Mouse (Mus musculus) embryo, embryonic 11.5 days (tissue): ENCODE measurements at regions not wholly inside any gene's neighbourhood (a gene's known extent, or its start where the extent isn't known, plus 50 kb on each side); places are given as distances from the start of the nearest gene placed in this dataset.

Experiments used
- DNase-seq: peaks from one replicate; pipeline ENCODE4 v3.0.0-alpha.2; 2012; ENCODE audit warnings: low read depth, low spot score

GRCm38 (mm10) chr15:62284606-62285531 is 1362.1 kb upstream of the A1bg start:
- no peak for DNase-seq

GRCm38 (mm10) chr15:62283661-62284429 is 1361.0 kb upstream of the A1bg start:
- no peak for DNase-seq

- DNase-seq = no peak
These were observed 1359.8 kb upstream of the A1bg start for GRCm38 (mm10) chr15:62282646-62283045.

GRCm38 (mm10) chr15:62282116-62282515 is 1359.3 kb upstream of the A1bg start:
- no peak for DNase-seq

- DNase-seq = no peak
These were observed 1356.7 kb upstream of the A1bg start for GRCm38 (mm10) chr15:62279526-62279925.

GRCm38 (mm10) chr15:62274818-62275217 is 1352.0 kb upstream of the A1bg start:
- DNase-seq = no peak

GRCm38 (mm10) chr15:62273855-62274488 is 1351.2 kb upstream of the A1bg start:
- DNase-seq = no peak

GRCm38 (mm10) chr15:62272755-62273154 is 1349.9 kb upstream of the A1bg start:
- no peak for DNase-seq

GRCm38 (mm10) chr15:62271428-62271827 is 1348.6 kb upstream of the A1bg start:
- DNase-seq = no peak

GRCm38 (mm10) chr15:62268189-62268588 is 1345.4 kb upstream of the A1bg start:
- no peak for DNase-seq

GRCm38 (mm10) chr15:62267536-62267935 is 1344.7 kb upstream of the A1bg start:
- no peak for DNase-seq

- DNase-seq = no peak
These were observed 1343.2 kb upstream of the A1bg start for GRCm38 (mm10) chr15:62266025-62266424.

- DNase-seq = no peak
These were observed 1342.7 kb upstream of the A1bg start for GRCm38 (mm10) chr15:62265484-62265937.

GRCm38 (mm10) chr15:62264966-62265365 is 1342.2 kb upstream of the A1bg start:
- DNase-seq = no peak

- DNase-seq = no peak
These were observed 1341.4 kb upstream of the A1bg start for GRCm38 (mm10) chr15:62264183-62264582.

GRCm38 (mm10) chr15:62262487-62262886 is 1339.7 kb upstream of the A1bg start:
- DNase-seq = no peak

- no peak for DNase-seq
These were observed 1338.7 kb upstream of the A1bg start for GRCm38 (mm10) chr15:62261520-62261919.

- no peak for DNase-seq
These were observed 1335.8 kb upstream of the A1bg start for GRCm38 (mm10) chr15:62258611-62259010.

GRCm38 (mm10) chr15:62257955-62258354 is 1335.1 kb upstream of the A1bg start:
- DNase-seq = no peak

- no peak for DNase-seq
These were observed 1334.4 kb upstream of the A1bg start for GRCm38 (mm10) chr15:62257110-62257667.

- no peak for DNase-seq
These were observed 1332.8 kb upstream of the A1bg start for GRCm38 (mm10) chr15:62255571-62255970.

- no peak for DNase-seq
These were observed 1330.9 kb upstream of the A1bg start for GRCm38 (mm10) chr15:62253724-62254123.
